Mouse (Mus musculus) kidney, adult 2 months (tissue): Measurements from ENCODE around the gene Lyg1.

ENCODE experiments used
- CTCF ChIP-seq: fragments of 200-500 bp; conservative IDR thresholded peaks from 2 replicates; pipeline ENCODE4 v1.5.1; 2011; ENCODE audit warnings: low read depth, mild to moderate bottlenecking, control low read depth, low read length, moderate library complexity, mixed read lengths; ENCODE audit not compliant: insufficient read depth, insufficient read length
- POLR2A ChIP-seq: fragments of 200-500 bp; IDR thresholded peaks from one replicate; pipeline ENCODE4 v1.6.1; 2011; ENCODE audit warnings: low read depth, low read length, control low read depth

DNA sequence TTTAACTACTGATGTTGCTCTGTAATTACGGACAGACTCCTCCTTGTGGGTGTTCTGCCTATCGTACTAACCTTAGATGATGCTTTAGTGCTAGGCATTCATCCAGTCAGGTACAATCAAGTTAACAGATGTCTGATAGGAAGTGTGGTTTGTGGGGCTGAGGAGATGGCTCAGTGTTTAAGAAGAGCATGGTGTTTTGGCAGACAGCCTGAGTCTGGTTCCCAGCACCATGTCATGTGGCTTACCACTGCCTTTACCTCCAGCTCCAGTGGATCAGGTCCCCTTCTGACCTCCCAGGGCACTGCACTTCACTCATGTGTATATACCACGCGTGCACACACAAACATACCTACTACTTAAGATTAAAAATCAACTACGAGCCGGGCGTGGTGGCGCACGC, 44.4 kb upstream of the Lyg1 start:
- TF ChIP-seq POLR2A, result no peak
- no peak for TF ChIP-seq CTCF
